Mouse (Mus musculus): ENCODE data around the gene Aff3.

- TF ChIP-seq CTCF (IDR thresholded peaks at IDR 0.05; ENCODE audit: low read depth) (no peak), EP300 (IDR thresholded peaks at IDR 0.05; ENCODE audit: low read depth) (no peak)
Measured at GRCm38 (mm10) chr1:38290881-38291280, 373.9 kb downstream of the Aff3 start.
